Mouse (Mus musculus) thymus, postnatal 10 days (tissue): Measurements from ENCODE around the gene Prss53.
"Not testable (repeated sequence)": the region's sequence is repeated elsewhere in the genome, so short reads cannot be mapped to it uniquely, and the experiment has no call there.

Source experiments
- DNase-seq, 2 experiments: peaks; one replicate each; pipeline ENCODE4 v3.0.0; 2021; ENCODE audit warnings: low spot score in 2 of 2

The Prss53 gene

GRCm38 (mm10) chr7:127875627-127876001 is 15.2 kb downstream of the Prss53 start:
- DNase-seq: peak; percentile 84 to 85

- DNase-seq: no peak
Observed at GRCm38 (mm10) chr7:127874812-127875626, 15.8 kb downstream of the Prss53 start.

GRCm38 (mm10) chr7:127870136-127870821 is 20.5 kb downstream of the Prss53 start:
- no peak for DNase-seq

- no peak for DNase-seq
Observed at GRCm38 (mm10) chr7:127869149-127869810, 21.5 kb downstream of the Prss53 start.

- DNase-seq: no peak
Observed at GRCm38 (mm10) chr7:127867641-127868040, 23.1 kb downstream of the Prss53 start.

- DNase-seq: no peak
Observed at GRCm38 (mm10) chr7:127866434-127866833, 24.3 kb downstream of the Prss53 start.

- DNase-seq: no peak
Observed at GRCm38 (mm10) chr7:127858258-127858657, 32.5 kb downstream of the Prss53 start.

- no peak for DNase-seq
Observed at GRCm38 (mm10) chr7:127850906-127851305, 39.9 kb downstream of the Prss53 start.

GRCm38 (mm10) chr7:127849973-127850875 is 40.5 kb downstream of the Prss53 start:
- no peak for DNase-seq

- peak; percentile 59 to 68 for DNase-seq
Observed at GRCm38 (mm10) chr7:127842001-127842718, 48.6 kb downstream of the Prss53 start.

- DNase-seq: peak; percentile 87
Observed at GRCm38 (mm10) chr7:127841340-127842000, 49.3 kb downstream of the Prss53 start.

- peak; percentile 66 to 68 for DNase-seq
Observed at GRCm38 (mm10) chr7:127840886-127841285, 49.9 kb downstream of the Prss53 start.

GRCm38 (mm10) chr7:127840031-127840430 is 50.7 kb downstream of the Prss53 start:
- not testable (repeated sequence) for DNase-seq

GRCm38 (mm10) chr7:127837878-127838277 is 52.9 kb downstream of the Prss53 start:
- not testable (repeated sequence) for DNase-seq

- no peak for DNase-seq
Observed at GRCm38 (mm10) chr7:127837473-127837872, 53.3 kb downstream of the Prss53 start.
